Mouse (Mus musculus) kidney, adult 2 months (tissue): ENCODE data around the gene Hnrnpll.

Experiments used
- CTCF ChIP-seq: fragments of 200-500 bp; conservative IDR thresholded peaks from 2 replicates; pipeline ENCODE4 v1.5.1; 2011; ENCODE audit warnings: low read depth, mild to moderate bottlenecking, control low read depth, low read length, moderate library complexity, mixed read lengths; ENCODE audit not compliant: insufficient read depth, insufficient read length
- POLR2A ChIP-seq: fragments of 200-500 bp; IDR thresholded peaks from one replicate; pipeline ENCODE4 v1.6.1; 2011; ENCODE audit warnings: low read depth, low read length, control low read depth

- TF ChIP-seq CTCF = no peak
- no peak for TF ChIP-seq POLR2A
Measured at GRCm38 (mm10) chr17:80105348-80105978, 43.3 kb upstream of the Hnrnpll start.
